Mouse (Mus musculus): Measurements from ENCODE around the gene Trim56. TPM values are rescaled to one million over a fixed set of nuclear protein-coding genes. Genes with fewer than 3 reads are reported as not detected.

Trim56 gene
- total and polyA plus RNA-seq, 3 experiments: 19.2 to 55.3 (median 34.1) TPM

DNA sequence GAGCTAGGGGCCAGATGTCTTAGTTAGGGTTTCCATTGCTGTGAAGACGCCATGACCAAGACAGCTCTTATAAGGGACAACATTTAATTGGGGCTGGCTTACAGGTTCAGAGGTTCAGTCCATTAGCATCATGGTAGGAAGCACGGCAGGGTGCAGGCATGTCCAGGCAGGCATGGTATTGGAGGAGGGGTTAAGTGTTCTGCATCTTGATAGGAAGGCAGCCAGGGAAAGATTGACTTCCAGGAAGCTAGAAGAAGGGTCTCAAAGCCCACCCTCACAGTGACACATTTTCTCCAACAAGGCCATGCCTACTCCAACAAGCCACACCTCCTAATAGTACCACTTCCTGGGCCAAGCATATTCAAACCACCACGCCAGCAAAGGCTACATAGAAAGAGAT, 30.3 kb downstream of the Trim56 start:
- TF ChIP-seq GATA1 (IDR thresholded peaks at IDR 0.05; ENCODE audit: borderline replicate concordance, low read length) (no peak), CTCF (IDR thresholded peaks at IDR 0.05; ENCODE audit: low read depth, low read length) (no peak), TAL1 (conservative IDR thresholded peaks at IDR 0.05; ENCODE audit: low read depth, low read length) (no peak), GATA2 (IDR thresholded peaks at IDR 0.05; ENCODE audit: borderline replicate concordance, low read depth, low read length) (no peak), POLR2AphosphoS5 (IDR thresholded peaks at IDR 0.05; ENCODE audit: insufficient replicate concordance, low read depth, low read length) (no peak)

DNA sequence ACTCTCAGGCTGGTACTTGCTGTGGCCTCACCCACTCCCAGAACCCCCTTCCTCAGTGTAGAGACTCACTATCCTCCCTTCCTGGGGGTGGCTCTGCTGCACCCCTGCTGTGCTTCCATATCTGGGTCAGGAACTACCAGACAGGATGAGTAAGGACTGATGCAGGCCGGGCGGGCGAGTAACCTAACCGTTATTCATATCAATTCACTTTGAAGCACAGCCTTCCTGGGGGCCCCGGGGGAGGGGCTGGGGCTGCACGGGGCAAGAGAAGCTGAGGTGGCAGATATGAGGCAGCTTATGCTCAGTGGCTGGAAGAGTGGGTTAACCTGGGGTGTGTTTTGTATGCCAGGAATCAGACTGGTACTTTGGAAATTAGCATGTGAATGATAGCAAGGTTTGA, 31.0 kb downstream of the Trim56 start:
- Histone ChIP-seq H3K4me1 (ENCODE audit: insufficient read depth, low read depth, low read length) (peaks cover 38% of the 10 kb centered on the region), H3K27me3 (ENCODE audit: insufficient read depth, low read length) (no peaks in the 10 kb centered on the region), H3K9me3 (replicated peaks) (peaks cover 11% of the 10 kb centered on the region), H3K36me3 (replicated peaks) (no peaks in the 10 kb centered on the region), H3K4me3 (ENCODE audit: low read depth, low read length) (no peak overlapping the region; the same call in 1 of the 2 replicates)
- peak; percentile 62 for DNase-seq (ENCODE audit: low spot score)
- TF ChIP-seq TAL1 (conservative IDR thresholded peaks at IDR 0.05; ENCODE audit: low read depth, low read length) (no peak), GATA1 (IDR thresholded peaks at IDR 0.05; ENCODE audit: borderline replicate concordance, low read length) (no peak), GATA2 (IDR thresholded peaks at IDR 0.05; ENCODE audit: borderline replicate concordance, low read depth, low read length) (no peak), CTCF (IDR thresholded peaks at IDR 0.05; ENCODE audit: low read depth, low read length) (no peak), POLR2AphosphoS5 (IDR thresholded peaks at IDR 0.05; ENCODE audit: insufficient replicate concordance, low read depth, low read length) (no peak)
- ATAC-seq (ENCODE audit: extremely low read depth, insufficient number of reproducible peaks, low FRiP score, poor library complexity, severe bottlenecking): peak; percentile 68

More for the DNA sequence above, 30.3 kb downstream of the Trim56 start:
- Histone ChIP-seq H3K36me3 (replicated peaks) (no peaks in the 10 kb centered on the region), H3K9me3 (replicated peaks) (peaks cover 11% of the 10 kb centered on the region), H3K4me1 (ENCODE audit: insufficient read depth, low read depth, low read length) (peaks cover 34% of the 10 kb centered on the region), H3K27me3 (ENCODE audit: insufficient read depth, low read length) (no peaks in the 10 kb centered on the region), H3K4me3 (ENCODE audit: low read depth, low read length) (no peak overlapping the region)
- ATAC-seq (ENCODE audit: extremely low read depth, insufficient number of reproducible peaks, low FRiP score, poor library complexity, severe bottlenecking) (no peak), DNase-seq (ENCODE audit: low spot score) (no peak)

DNA sequence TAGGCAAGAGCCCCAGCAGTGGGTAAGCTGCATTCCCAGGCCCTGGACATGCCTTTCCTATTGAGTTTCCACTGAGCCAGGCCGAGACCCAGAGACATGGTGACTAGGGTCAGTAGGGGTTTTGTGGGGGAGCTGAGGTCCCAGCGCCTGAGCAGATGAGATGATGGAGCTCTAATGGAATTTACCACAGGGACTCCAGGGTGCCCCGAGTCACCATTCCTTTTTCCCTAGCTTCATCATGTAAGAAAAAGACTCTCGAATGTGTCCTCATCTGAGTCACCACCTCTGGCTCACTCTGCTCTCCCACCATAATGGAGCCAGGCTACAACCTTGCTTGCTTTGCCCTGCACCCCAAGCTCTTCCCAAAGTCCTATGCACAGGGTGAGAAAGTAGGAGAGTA, 33.0 kb downstream of the Trim56 start:
- no peaks in the 10 kb centered on the region for H3K36me3 ChIP-seq (replicated peaks)
- H3K4me1 ChIP-seq (ENCODE audit: insufficient read depth, low read depth, low read length): peaks cover 45% of the 10 kb centered on the region
- DNase-seq (ENCODE audit: low spot score): no peak
- H3K27me3 ChIP-seq (ENCODE audit: insufficient read depth, low read length): no peaks in the 10 kb centered on the region
- no peak overlapping the region for H3K4me3 ChIP-seq (ENCODE audit: low read depth, low read length)
- no peak for ATAC-seq (ENCODE audit: extremely low read depth, insufficient number of reproducible peaks, low FRiP score, poor library complexity, severe bottlenecking)
- H3K9me3 ChIP-seq (replicated peaks): peaks cover 11% of the 10 kb centered on the region
- TF ChIP-seq GATA1 (IDR thresholded peaks at IDR 0.05; ENCODE audit: borderline replicate concordance, low read length): no peak
- TF ChIP-seq TAL1 (conservative IDR thresholded peaks at IDR 0.05; ENCODE audit: low read depth, low read length): no peak
- no peak for TF ChIP-seq GATA2 (IDR thresholded peaks at IDR 0.05; ENCODE audit: borderline replicate concordance, low read depth, low read length)

DNA sequence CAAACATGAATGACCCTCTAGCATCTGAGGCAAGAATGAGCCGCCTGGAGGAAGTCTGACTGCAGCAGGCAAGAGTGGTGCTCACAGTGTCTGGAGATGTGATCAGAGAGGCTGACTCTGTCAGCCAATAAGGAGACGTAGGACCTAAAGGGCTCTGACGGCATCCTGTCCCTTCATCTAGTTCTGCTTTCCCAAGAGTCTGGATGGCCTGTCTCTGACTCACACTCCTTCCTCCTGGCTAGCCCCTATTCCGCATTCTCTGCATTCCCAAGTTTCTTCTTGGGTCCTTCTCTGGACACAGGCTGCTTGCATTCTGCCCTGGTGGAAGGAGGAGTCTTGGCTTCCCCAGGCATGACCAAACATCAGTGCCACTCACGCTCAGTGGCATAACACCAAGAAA, 36.2 kb downstream of the Trim56 start:
- ATAC-seq (ENCODE audit: extremely low read depth, insufficient number of reproducible peaks, low FRiP score, poor library complexity, severe bottlenecking): no peak
- TF ChIP-seq CTCF (IDR thresholded peaks at IDR 0.05; ENCODE audit: low read depth, low read length) (no peak), TAL1 (conservative IDR thresholded peaks at IDR 0.05; ENCODE audit: low read depth, low read length) (no peak), GATA2 (IDR thresholded peaks at IDR 0.05; ENCODE audit: borderline replicate concordance, low read depth, low read length) (no peak), GATA1 (IDR thresholded peaks at IDR 0.05; ENCODE audit: borderline replicate concordance, low read length) (no peak), POLR2AphosphoS5 (IDR thresholded peaks at IDR 0.05; ENCODE audit: insufficient replicate concordance, low read depth, low read length) (no peak)
- no peaks in the 10 kb centered on the region for H3K27me3 ChIP-seq (ENCODE audit: insufficient read depth, low read length)
- no peak overlapping the region for H3K4me3 ChIP-seq (ENCODE audit: low read depth, low read length)
- no peaks in the 10 kb centered on the region for H3K9me3 ChIP-seq (replicated peaks)
- no peaks in the 10 kb centered on the region for H3K36me3 ChIP-seq (replicated peaks)
- H3K4me1 ChIP-seq (ENCODE audit: insufficient read depth, low read depth, low read length): peaks cover 52% of the 10 kb centered on the region
- DNase-seq (ENCODE audit: low spot score): no peak

DNA sequence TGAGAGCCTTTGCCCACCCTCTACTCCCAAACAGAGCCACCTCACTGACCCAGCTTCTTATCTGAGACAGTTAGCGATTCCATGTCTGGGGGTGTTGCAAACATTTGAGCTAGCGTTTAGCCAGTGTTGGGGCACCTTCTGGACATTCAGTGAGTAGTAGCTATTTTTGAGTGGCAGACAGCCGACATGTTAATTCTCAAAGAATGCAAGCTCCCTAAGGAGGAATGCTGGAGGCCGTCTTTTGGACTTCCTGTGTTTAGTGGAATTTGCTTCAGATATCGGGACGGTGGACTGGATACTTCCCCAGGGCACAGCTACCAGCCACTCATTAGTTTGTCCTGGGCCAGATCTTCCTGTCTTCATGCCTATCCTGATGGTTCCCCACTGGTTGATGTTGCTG, 37.4 kb downstream of the Trim56 start:
- TF ChIP-seq CTCF (IDR thresholded peaks at IDR 0.05; ENCODE audit: low read depth, low read length) (no peak), POLR2AphosphoS5 (IDR thresholded peaks at IDR 0.05; ENCODE audit: insufficient replicate concordance, low read depth, low read length) (no peak), GATA1 (IDR thresholded peaks at IDR 0.05; ENCODE audit: borderline replicate concordance, low read length) (no peak), TAL1 (conservative IDR thresholded peaks at IDR 0.05; ENCODE audit: low read depth, low read length) (no peak), GATA2 (IDR thresholded peaks at IDR 0.05; ENCODE audit: borderline replicate concordance, low read depth, low read length) (no peak)
- H3K36me3 ChIP-seq (replicated peaks): no peaks in the 10 kb centered on the region
- no peak for ATAC-seq (ENCODE audit: extremely low read depth, insufficient number of reproducible peaks, low FRiP score, poor library complexity, severe bottlenecking)
- H3K27me3 ChIP-seq (ENCODE audit: insufficient read depth, low read length): no peaks in the 10 kb centered on the region
- no peak overlapping the region for H3K4me3 ChIP-seq (ENCODE audit: low read depth, low read length)
- H3K9me3 ChIP-seq (replicated peaks): no peaks in the 10 kb centered on the region
- DNase-seq (ENCODE audit: low spot score): no peak
- peaks cover 54% of the 10 kb centered on the region for H3K4me1 ChIP-seq (ENCODE audit: insufficient read depth, low read depth, low read length)

DNA sequence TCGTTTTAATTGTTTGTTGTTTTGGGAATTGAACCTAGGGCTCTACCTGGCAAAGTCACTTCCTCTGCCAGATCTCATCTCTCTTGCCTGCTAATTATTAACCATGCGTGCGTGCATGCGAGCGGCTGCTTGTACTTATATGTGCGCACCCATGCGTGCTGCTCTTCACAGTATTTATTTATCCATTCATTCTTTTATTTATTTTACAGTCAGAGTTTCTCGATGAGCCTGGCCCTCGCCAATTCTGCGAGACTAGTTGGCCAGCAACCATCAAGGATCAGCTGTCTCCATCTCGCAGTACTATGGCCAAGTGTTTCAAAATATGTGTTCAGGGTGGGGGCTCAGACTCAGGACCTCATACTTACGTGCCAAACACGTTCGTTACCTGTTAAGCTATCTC, 38.0 kb downstream of the Trim56 start:
- TF ChIP-seq CTCF (IDR thresholded peaks at IDR 0.05; ENCODE audit: low read depth, low read length) (no peak), TAL1 (conservative IDR thresholded peaks at IDR 0.05; ENCODE audit: low read depth, low read length) (no peak), GATA2 (IDR thresholded peaks at IDR 0.05; ENCODE audit: borderline replicate concordance, low read depth, low read length) (no peak), GATA1 (IDR thresholded peaks at IDR 0.05; ENCODE audit: borderline replicate concordance, low read length) (no peak), POLR2AphosphoS5 (IDR thresholded peaks at IDR 0.05; ENCODE audit: insufficient replicate concordance, low read depth, low read length) (no peak)
- peaks cover 50% of the 10 kb centered on the region for H3K4me1 ChIP-seq (ENCODE audit: insufficient read depth, low read depth, low read length)
- no peak overlapping the region for H3K4me3 ChIP-seq (ENCODE audit: low read depth, low read length)
- no peak for DNase-seq (ENCODE audit: low spot score)
- H3K27me3 ChIP-seq (ENCODE audit: insufficient read depth, low read length): no peaks in the 10 kb centered on the region
- no peak for ATAC-seq (ENCODE audit: extremely low read depth, insufficient number of reproducible peaks, low FRiP score, poor library complexity, severe bottlenecking)
- no peaks in the 10 kb centered on the region for H3K9me3 ChIP-seq (replicated peaks)
- no peaks in the 10 kb centered on the region for H3K36me3 ChIP-seq (replicated peaks)

All from G1E (cell line).